Mouse (Mus musculus): ENCODE data around the gene Kdm5c. TPM values are rescaled to one million over a fixed set of nuclear protein-coding genes. Genes with fewer than 3 reads are reported as not detected.

The Kdm5c gene
- 24.6 and 25.1 TPM in 2 replicates for polyA plus RNA-seq (2014; fragmentation: Nextera tagmentation; extraction: Ambion mirVana)

DNA sequence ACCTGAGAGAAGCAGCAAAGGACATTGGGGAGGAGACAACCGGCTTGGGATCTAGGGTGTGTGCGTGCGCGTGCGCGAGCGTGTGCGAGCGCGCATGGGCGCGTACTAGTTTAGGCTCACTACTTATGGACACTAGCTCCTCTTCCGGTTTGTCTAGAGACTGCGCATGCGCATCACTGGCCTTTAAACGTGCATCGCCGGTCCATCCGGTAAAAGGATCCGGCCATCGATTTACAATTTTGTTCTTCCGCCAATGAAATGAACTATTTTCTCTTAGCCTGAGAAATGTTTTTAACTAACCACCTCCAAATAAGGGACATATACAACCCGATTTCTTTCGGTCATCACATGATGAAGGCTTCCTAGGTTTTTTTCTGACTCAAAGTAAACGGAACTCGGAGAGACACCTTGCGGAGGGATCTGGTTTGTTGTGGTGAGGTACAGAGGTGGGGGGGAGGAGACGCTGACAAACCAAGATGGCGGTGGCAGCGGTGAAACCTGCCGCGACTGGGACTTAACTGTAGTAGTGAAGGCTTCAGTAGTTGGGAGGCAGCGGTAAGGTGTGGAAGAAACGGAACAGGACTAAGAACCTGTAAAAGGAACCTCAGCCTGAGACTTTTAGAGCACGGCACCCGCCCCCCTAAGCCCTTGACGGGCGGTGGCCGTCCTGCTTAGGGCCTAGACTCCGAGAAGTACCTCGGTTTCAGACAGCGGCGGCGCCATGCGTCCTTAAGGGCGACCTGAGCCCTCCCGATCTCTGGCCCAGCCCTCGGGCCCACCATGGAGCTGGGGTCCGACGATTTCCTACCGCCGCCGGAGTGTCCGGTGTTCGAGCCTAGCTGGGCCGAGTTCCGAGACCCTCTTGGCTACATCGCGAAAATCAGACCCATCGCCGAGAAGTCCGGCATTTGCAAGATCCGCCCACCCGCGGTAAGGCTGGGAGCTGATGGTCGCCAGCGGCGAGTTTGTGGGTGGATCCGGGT is at the start of gene Kdm5c:
Gene Kdm5c (plus strand): TSS at position 240 of the 983 bp plus-strand sequence.
- Histone ChIP-seq H3K36me3 (replicated peaks; ENCODE audit: control insufficient read depth, insufficient read depth) (peaks cover 14% of the 10 kb centered on the region), H3K4me2 (replicated peaks) (peak within 1 kb of the TSS; percentile 90), H3K27me3 (ENCODE audit: control insufficient read depth, insufficient read depth, low read length) (peaks cover 5% of the 10 kb centered on the region; the same call in 1 of the 2 replicates), H3K9ac (peak within 1 kb of the TSS; percentile 79), H3K4me1 (replicated peaks; ENCODE audit: control insufficient read depth, insufficient read depth, low read length) (peaks cover 15% of the 10 kb centered on the region), H3K27ac (peak within 1 kb of the TSS; percentile 71), H3K9me3 (ENCODE audit: control insufficient read depth, low read length) (no peaks in the 10 kb centered on the region), H3K4me3 (replicated peaks; ENCODE audit: low read length) (peak within 1 kb of the TSS; percentile 70)
- DNase-seq (ENCODE audit: low spot score) (peak; percentile 99), ATAC-seq (ENCODE audit: low FRiP score) (peak; percentile 97)
- WGBS, result 1% methylated on average over 68 of the region's 69 CpGs

DNA sequence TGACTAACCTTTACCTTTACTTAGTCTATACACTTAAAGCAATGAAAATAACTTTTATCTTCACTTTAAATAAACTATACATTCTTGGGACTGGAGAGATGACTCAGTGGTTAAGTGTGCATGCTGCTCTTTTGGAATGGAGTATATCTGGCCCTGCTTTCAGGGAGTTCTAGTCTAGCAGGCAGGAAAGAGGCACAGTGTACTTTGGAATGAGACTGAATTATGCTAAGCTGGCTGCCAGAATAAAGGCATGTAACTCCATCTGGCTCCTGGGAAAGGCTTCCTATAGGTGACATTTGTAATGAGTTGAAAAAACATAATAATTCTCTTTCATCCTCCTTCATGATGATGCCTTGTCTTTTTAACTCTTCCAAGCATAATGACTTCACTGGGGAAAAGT is 45.7 kb upstream of the Kdm5c start:
- H3K4me3 ChIP-seq (replicated peaks; ENCODE audit: low read length), result no peak overlapping the region
- H3K9me3 ChIP-seq (ENCODE audit: control insufficient read depth, low read length), result no peaks in the 10 kb centered on the region
- no peak for DNase-seq (ENCODE audit: low spot score)
- H3K27me3 ChIP-seq (ENCODE audit: control insufficient read depth, insufficient read depth, low read length), result peaks cover 86% of the 10 kb centered on the region
- no peaks in the 10 kb centered on the region for H3K4me1 ChIP-seq (replicated peaks; ENCODE audit: control insufficient read depth, insufficient read depth, low read length)
- no peak overlapping the region for H3K27ac ChIP-seq
- H3K9ac ChIP-seq, result no peak overlapping the region
- no peak overlapping the region for H3K4me2 ChIP-seq (replicated peaks)
- no peaks in the 10 kb centered on the region for H3K36me3 ChIP-seq (replicated peaks; ENCODE audit: control insufficient read depth, insufficient read depth)
- ATAC-seq (ENCODE audit: low FRiP score), result no peak

DNA sequence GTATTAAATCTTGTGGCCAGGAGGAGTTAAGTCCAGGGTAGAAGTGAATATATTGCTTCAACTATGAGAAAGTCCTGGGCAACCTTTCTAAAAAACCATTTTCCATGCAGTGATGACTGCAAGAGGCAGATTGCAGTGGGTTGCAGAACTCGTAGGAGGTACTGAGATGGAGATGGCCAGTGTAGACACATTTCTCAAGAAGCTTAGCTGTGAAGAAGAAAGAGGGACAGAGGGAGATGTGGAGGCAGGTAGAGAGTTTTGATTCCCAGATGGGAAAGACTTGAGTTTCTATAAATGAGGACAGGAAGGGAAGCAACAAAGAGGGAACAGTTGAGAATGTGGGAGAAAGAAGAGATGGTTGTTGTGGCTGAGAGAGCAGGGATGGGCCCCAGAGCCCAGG is 41.6 kb upstream of the Kdm5c start:
- WGBS, result 71% methylated on average over 1 of the region's 1 CpGs
- Histone ChIP-seq H3K9me3 (ENCODE audit: control insufficient read depth, low read length) (no peaks in the 10 kb centered on the region), H3K9ac (no peak overlapping the region), H3K36me3 (replicated peaks; ENCODE audit: control insufficient read depth, insufficient read depth) (no peaks in the 10 kb centered on the region), H3K4me1 (replicated peaks; ENCODE audit: control insufficient read depth, insufficient read depth, low read length) (no peaks in the 10 kb centered on the region), H3K4me3 (replicated peaks; ENCODE audit: low read length) (no peak overlapping the region), H3K27me3 (ENCODE audit: control insufficient read depth, insufficient read depth, low read length) (peaks cover 96% of the 10 kb centered on the region), H3K4me2 (replicated peaks) (no peak overlapping the region), H3K27ac (no peak overlapping the region)
- DNase-seq (ENCODE audit: low spot score) (no peak), ATAC-seq (ENCODE audit: low FRiP score) (no peak)

DNA sequence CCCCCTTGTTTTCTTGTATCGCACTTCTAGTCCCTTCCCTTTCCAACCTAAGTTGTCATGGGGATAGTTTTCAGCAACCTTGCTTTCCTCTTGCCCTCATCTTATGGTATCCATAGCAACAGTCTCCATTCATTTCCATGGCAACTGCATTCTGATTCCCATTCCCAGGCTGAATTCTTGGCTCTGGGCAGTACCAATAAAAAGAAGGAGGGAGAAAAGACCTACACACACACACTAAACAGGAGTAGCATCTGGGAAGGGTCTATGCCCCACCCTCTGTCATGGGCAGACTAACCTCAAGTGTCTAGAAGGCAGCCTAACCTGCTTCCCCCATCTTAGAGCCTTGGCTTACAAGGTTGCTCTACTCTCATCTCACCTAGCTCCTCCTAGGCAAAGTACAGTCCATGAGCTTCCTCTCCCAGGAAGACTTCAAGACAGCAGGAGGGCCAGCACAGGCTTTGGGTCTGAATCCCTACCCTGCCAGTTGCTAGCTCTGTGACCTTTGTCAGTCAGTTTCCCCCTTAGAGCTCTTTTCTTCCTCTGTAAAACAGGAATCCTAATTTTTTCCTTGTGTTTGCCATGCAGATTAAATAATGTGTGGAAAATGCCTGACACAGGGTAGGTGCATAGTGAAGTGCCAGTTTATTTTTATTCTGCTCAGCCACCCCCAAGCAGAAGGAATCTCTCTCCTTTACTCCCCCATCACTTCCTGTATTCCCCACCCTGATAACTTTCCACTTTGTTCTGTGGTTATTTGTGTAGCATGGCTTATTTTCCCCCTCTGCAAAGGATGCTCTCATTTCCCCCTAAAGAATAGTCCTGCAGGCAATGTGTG is 34.8 kb upstream of the Kdm5c start:
- Histone ChIP-seq H3K9me3 (ENCODE audit: control insufficient read depth, low read length) (no peaks in the 10 kb centered on the region), H3K27me3 (ENCODE audit: control insufficient read depth, insufficient read depth, low read length) (peaks cover 87% of the 10 kb centered on the region), H3K4me1 (replicated peaks; ENCODE audit: control insufficient read depth, insufficient read depth, low read length) (peaks cover 31% of the 10 kb centered on the region), H3K27ac (peak overlapping the region; percentile 94), H3K36me3 (replicated peaks; ENCODE audit: control insufficient read depth, insufficient read depth) (no peaks in the 10 kb centered on the region), H3K9ac (no peak overlapping the region), H3K4me2 (replicated peaks) (peak overlapping the region; percentile 25; the same call in 1 of the 2 replicates), H3K4me3 (replicated peaks; ENCODE audit: low read length) (no peak overlapping the region)
- 16% methylated on average over 1 of the region's 1 CpGs for WGBS
- peak; percentile 65 for DNase-seq (ENCODE audit: low spot score)
- ATAC-seq (ENCODE audit: low FRiP score), result peak; percentile 90

DNA sequence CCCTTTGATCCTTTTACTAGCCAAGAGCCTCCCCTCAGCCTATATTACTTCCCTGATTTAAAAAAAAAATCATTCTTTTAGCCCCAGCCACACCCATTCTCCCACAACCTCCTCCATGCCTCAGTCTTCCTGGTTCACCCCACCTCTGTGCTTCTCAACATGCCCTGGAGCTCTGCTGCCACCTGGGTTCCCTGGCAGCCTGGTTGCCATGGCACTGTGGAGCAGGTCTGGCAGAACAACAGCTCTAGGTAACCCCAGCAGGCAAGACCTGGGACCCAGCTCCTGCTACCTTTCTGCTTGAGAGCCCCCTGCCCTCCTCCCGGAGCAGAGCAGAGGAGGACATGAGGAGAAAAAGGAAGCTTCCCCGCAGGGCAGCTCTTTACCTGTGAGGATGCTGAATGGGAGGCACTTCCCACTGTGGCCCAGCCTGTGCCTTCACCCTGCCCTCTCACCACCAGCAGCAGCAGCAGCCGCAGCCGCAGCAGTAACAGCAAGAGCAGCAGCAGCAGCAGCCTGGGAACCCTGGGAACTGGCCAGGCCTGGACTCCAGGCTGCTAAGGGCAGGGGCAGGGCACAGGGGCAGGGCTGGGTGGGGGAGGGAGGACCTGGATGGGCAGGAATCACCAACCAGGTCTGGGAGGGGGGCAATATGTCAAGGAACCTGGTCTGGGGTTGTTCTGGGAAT is 30.9 kb upstream of the Kdm5c start:
- no peak for DNase-seq (ENCODE audit: low spot score)
- Histone ChIP-seq H3K4me2 (replicated peaks) (no peak overlapping the region), H3K36me3 (replicated peaks; ENCODE audit: control insufficient read depth, insufficient read depth) (no peaks in the 10 kb centered on the region), H3K4me1 (replicated peaks; ENCODE audit: control insufficient read depth, insufficient read depth, low read length) (peaks cover 31% of the 10 kb centered on the region), H3K9ac (no peak overlapping the region), H3K27ac (no peak overlapping the region), H3K27me3 (ENCODE audit: control insufficient read depth, insufficient read depth, low read length) (peaks cover 89% of the 10 kb centered on the region), H3K9me3 (ENCODE audit: control insufficient read depth, low read length) (no peaks in the 10 kb centered on the region), H3K4me3 (replicated peaks; ENCODE audit: low read length) (no peak overlapping the region)
- WGBS, result 21% methylated on average over 4 of the region's 4 CpGs
- no peak for ATAC-seq (ENCODE audit: low FRiP score)

DNA sequence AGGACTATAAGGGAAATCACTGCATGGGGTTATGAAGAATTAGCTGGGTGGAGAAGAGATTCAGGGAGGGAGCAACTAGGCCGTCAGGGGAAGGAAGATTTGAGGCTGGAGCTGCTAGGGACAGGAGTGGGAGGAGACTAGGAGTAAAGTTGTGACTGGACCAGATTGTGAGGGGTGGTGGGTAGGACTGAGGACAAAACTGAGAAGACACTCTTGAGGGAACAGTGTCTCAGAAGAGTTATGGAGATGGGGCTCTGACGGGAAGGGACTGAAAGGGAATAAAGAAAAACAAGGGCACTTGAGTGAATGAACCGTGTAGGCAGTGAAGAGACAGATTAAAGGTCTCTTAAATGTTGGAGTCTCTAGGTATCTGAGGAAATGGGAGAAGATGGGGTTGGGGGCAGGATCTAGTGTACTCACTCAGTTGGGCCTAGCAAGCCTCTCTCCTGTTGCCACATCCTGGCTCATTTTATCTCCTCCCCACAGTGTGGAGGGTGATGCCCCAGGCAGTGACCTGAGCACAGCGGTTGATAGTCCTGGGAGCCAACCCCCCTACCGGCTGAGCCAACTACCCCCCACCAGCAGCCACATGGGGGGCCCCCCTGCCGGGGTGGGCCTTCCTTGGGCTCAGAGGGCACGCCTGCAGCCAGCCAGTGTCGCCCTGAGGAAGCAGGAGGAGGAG is 30.3 kb upstream of the Kdm5c start:
- H3K4me2 ChIP-seq (replicated peaks), result no peak overlapping the region
- 47% methylated on average over 7 of the region's 8 CpGs for WGBS
- no peaks in the 10 kb centered on the region for H3K36me3 ChIP-seq (replicated peaks; ENCODE audit: control insufficient read depth, insufficient read depth)
- H3K9me3 ChIP-seq (ENCODE audit: control insufficient read depth, low read length), result no peaks in the 10 kb centered on the region
- no peak overlapping the region for H3K27ac ChIP-seq
- peaks cover 27% of the 10 kb centered on the region for H3K4me1 ChIP-seq (replicated peaks; ENCODE audit: control insufficient read depth, insufficient read depth, low read length)
- DNase-seq (ENCODE audit: low spot score), result no peak
- peaks cover 90% of the 10 kb centered on the region for H3K27me3 ChIP-seq (ENCODE audit: control insufficient read depth, insufficient read depth, low read length)
- no peak overlapping the region for H3K4me3 ChIP-seq (replicated peaks; ENCODE audit: low read length)
- no peak overlapping the region for H3K9ac ChIP-seq
- ATAC-seq (ENCODE audit: low FRiP score), result no peak

DNA sequence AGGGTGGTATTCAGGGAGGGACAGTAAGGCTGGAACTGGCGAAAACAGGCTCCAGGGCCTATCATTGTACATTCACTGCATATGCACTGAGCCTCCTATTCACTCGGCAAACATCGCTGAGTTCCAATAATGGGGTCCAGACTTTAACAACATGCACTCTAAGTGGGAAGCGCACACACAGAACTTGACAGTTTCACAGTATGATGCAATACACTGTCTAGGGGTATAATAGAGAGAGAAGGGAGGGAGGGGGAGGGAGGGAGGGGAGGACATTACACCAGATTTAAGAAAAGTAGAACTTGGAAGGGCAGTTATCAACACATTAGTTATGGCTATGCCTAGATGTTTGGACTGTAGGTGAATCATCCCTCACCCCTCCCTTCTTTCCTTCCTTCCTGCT is 29.6 kb upstream of the Kdm5c start:
- no peak overlapping the region for H3K27ac ChIP-seq
- WGBS, result 61% methylated on average over 4 of the region's 4 CpGs
- no peak overlapping the region for H3K4me2 ChIP-seq (replicated peaks)
- no peak for DNase-seq (ENCODE audit: low spot score)
- no peak for ATAC-seq (ENCODE audit: low FRiP score)
- H3K9me3 ChIP-seq (ENCODE audit: control insufficient read depth, low read length), result no peaks in the 10 kb centered on the region
- no peaks in the 10 kb centered on the region for H3K36me3 ChIP-seq (replicated peaks; ENCODE audit: control insufficient read depth, insufficient read depth)
- H3K27me3 ChIP-seq (ENCODE audit: control insufficient read depth, insufficient read depth, low read length), result peaks cover 89% of the 10 kb centered on the region
- H3K9ac ChIP-seq, result no peak overlapping the region
- no peak overlapping the region for H3K4me3 ChIP-seq (replicated peaks; ENCODE audit: low read length)
- H3K4me1 ChIP-seq (replicated peaks; ENCODE audit: control insufficient read depth, insufficient read depth, low read length), result peaks cover 20% of the 10 kb centered on the region

DNA sequence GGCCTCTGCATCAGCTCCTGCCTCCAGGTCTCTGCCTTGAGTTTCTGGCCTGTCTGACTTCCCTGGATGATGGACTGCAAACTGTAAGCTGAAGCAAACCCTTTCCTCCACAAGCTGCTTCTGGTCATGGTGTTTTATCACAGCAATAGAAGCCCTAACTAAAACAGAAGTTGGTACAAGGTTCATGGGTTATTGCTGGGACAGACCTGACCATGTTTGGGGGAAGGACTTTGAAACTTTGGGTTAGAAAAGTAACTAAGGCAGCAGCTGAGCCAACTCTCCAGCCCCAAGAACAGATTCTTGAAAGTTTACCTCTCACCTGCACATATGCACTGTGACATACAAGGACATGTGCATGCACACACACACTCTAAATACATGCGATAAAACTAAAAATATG is 27.3 kb upstream of the Kdm5c start:
- H3K4me1 ChIP-seq (replicated peaks; ENCODE audit: control insufficient read depth, insufficient read depth, low read length), result peaks cover 8% of the 10 kb centered on the region; the same call in 1 of the 2 replicates
- ATAC-seq (ENCODE audit: low FRiP score) (no peak), DNase-seq (ENCODE audit: low spot score) (no peak)
- H3K4me2 ChIP-seq (replicated peaks), result no peak overlapping the region
- no peak overlapping the region for H3K27ac ChIP-seq
- H3K9me3 ChIP-seq (ENCODE audit: control insufficient read depth, low read length), result no peaks in the 10 kb centered on the region
- H3K4me3 ChIP-seq (replicated peaks; ENCODE audit: low read length), result no peak overlapping the region
- no peaks in the 10 kb centered on the region for H3K36me3 ChIP-seq (replicated peaks; ENCODE audit: control insufficient read depth, insufficient read depth)
- no peak overlapping the region for H3K9ac ChIP-seq
- WGBS, result 100% methylated on average over 1 of the region's 1 CpGs
- H3K27me3 ChIP-seq (ENCODE audit: control insufficient read depth, insufficient read depth, low read length), result peaks cover 96% of the 10 kb centered on the region
